Mouse (Mus musculus) cerebellum, adult 9-10 months (tissue): ENCODE measurements around the gene Acap3.

Source experiments
- DNase-seq: peaks from one replicate; pipeline ENCODE4 v3.0.0; 2022

Gene Acap3

DNA sequence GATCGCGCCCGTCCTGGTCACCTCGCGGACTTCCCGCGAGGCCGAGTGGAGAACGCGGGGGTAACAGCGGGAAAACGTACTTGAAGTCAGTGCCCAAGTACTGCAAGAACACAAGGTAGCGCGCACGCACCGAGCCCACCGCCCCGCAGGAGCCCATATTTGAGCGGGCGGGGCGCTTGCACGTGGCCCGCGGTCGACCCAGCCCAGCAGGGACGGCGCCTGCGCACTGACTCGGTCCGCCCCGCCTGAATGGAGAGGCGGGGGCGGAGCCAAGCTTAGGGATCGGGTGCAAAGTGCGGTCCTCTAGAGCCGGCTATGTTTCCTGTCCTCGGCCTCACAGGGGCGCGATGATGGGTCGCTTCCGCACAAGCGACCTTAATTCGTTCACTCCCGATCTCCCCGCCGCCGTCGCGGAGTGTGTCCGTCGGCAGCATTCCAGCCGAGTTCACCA is at the start of gene Acap3, which contains the start of gene Pusl1:
TSS of gene Acap3 (plus strand) at position 272 of the 451 bp plus-strand sequence.
TSS of gene Pusl1 (minus strand) at position 231 of the 451 bp plus-strand sequence.
- DNase-seq, result peak; percentile 96

DNA sequence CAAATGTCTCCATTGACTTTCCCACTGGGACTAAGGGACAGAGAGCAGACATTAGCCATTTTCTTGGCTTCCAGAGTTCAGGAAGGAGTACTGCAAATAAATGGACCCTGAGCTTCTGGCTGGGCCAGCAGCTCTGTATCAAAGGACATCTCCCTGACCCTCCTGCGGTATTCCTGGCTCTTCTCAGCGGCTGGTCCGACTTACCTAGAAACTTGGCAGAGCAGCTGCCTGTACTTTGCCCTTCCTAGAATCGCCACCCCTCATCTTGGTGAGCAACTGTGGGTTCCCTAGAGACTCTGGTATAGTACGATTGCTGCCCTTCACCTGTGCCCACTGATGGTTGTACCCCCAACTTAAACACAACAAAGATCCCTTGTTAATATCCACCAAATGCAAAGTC is 48.4 kb upstream of the Acap3 start:
- no peak for DNase-seq

DNA sequence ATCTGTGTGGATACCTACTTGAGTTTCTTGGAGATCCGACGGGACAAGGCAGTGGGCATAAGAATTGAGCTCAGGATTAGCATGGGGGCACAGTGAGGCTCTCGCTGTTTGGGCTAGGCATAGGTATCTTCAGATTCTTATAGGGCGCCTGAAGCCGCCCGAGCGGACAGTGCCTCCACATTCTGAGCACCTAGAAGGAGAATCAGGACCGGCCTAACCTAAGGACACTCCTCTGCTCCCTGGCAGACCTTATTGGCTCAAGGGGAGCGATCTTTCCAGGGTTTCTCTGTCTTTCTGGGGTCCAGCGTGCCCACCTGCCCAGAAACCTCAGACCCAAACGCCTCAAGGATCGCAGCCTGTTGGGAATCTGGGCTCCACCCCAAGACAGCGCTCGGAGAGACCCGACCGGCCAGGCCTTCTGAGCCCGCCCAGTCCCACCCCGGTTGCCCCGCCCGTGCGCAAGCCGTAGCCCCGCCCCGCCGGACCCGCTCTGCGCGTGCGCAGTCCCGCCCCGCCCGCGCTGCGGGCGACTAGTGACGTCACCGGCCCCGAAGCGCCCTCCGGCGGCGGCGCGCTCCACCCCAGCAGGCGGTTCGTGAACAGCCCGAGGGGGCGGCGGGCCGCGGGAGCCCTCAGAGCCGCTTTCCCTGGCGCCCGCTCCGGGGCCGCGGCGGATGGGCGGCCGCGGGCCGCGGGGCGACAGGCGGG is 44.6 kb upstream of the Acap3 start, which contains the start of gene Dvl1:
TSS of gene Dvl1 (plus strand) at position 532 of the 708 bp plus-strand sequence.
- peak; percentile 91 for DNase-seq

DNA sequence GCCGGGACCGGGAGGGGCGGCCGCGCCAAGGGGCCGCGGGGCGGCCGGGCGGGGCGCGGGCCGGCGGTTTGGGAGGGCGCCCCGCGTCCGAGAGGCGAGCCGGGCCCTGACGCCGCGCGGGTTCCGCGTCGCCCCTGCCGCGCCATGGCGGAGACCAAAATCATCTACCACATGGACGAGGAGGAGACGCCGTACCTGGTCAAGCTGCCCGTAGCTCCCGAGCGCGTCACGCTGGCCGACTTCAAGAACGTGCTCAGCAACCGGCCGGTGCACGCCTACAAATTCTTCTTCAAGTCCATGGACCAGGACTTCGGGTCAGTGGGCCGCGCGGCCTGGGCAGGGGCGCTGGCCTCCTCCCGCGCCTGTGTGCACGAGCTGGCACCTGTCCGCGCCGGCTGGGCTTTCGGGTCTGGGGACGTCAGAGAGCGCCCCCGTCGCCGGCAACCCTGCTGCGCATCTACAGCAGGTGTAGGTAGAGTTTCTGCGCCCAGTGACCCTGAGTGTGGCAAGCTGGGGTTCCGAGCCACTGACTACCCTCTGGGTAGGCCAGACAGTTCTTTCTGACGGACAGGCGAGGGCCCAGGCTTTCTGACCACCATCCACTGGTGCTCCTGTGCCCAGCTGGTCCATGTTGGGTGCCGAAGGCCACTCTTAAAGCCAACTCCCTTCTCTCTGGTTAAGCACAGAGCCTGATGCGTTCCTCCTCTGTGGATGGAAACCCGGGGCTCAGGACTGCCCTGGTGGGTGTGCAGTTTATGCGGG is 43.9 kb upstream of the Acap3 start:
- DNase-seq, result peak; percentile 69

GRCm38 (mm10) chr4:155848434-155849095 is 43.1 kb upstream of the Acap3 start:
- no peak for DNase-seq

DNA sequence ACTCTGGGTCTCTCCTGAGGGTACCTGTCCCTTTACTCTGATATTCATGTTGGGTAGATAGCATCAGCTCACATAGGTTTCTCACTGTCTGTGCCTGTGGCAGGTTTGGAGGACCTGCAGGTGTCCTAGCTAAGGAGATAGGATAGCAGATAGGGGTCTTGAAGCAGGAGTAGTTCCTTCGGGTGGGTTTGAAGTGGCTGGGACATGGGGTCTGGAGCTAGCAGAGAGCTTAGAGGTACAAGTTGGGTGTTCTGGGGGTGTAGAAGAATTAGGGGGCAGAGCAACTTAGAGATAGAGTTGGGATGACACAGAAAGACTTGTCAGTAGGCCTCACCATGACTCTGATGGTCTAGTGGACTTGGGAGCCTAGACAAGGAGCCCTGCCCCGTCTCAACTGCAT is 42.2 kb upstream of the Acap3 start:
- no peak for DNase-seq

GRCm38 (mm10) chr4:155849792-155850451 is 41.7 kb upstream of the Acap3 start:
- no peak for DNase-seq

- DNase-seq, result no peak
Observed at GRCm38 (mm10) chr4:155851368-155851767, 40.3 kb upstream of the Acap3 start.

- peak; percentile 76 for DNase-seq
Observed at GRCm38 (mm10) chr4:155851951-155852411, 39.6 kb upstream of the Acap3 start.

DNA sequence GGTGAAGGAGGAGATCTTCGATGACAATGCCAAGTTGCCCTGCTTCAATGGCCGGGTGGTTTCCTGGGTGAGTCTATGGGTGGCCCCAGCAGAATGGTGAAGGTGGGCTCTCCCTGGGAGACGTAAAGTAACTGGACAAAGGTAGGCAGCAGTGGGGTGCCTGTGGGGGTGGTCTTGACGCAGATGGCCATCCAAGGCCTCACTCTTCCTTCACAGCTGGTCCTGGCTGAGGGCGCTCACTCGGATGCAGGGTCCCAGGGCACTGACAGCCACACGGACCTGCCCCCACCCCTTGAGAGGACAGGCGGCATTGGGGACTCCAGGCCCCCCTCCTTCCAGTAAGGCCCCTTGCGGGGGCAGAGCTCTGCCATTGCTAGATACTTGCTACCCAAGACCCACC is 38.2 kb upstream of the Acap3 start:
- no peak for DNase-seq

DNA sequence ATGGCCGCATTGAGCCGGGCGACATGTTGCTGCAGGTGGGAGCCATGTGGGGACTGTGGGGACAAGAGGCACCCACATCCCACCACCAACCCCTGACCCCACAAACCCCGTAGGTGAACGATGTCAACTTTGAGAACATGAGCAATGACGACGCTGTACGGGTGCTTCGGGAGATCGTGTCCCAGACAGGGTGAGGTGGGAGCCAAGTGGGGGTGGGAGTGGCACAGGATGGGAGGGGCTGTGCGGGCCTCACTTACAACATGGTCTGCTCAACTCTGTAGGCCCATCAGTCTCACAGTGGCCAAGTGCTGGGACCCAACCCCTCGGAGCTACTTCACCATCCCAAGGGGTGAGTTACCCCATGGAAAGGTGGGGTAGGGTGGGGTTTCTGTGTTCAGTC is 36.6 kb upstream of the Acap3 start:
- no peak for DNase-seq

DNA sequence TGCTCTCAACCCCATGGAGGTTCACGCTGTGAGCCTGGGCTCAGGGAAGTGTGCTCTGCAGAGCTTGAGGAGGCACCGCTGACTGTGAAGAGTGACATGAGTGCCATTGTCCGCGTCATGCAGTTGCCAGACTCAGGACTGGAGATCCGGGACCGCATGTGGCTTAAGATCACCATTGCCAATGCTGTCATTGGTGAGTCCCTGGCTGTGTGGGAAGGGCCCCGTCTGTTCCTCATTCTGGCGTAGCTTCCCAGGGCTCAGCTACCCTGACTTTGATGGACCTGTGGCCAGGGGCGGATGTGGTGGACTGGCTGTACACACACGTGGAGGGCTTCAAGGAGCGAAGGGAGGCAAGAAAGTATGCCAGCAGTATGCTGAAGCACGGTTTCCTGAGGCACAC is 35.6 kb upstream of the Acap3 start:
- DNase-seq, result no peak

GRCm38 (mm10) chr4:155856881-155857280 is 34.7 kb upstream of the Acap3 start:
- no peak for DNase-seq

GRCm38 (mm10) chr4:155859318-155859717 is 32.3 kb upstream of the Acap3 start:
- peak; percentile 9 for DNase-seq

DNA sequence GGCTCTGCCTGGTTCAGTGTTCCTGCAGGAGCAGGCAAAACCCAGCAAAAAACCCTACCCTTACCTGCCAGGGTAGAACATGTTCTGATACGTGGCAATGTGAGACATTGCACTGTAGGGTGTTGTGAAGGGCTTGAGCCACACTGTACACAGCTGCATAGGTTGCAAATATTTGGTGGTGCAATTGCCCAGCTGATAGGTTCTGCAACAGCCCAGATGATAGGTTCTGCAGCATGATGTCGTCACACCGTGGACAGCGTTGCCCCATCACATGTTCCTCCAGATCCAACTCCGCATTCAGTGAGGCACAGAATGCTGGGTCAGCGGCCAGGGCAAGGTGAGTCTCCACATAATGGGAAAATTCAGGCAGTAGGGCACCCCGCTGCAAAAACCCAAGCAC is 29.8 kb upstream of the Acap3 start:
- DNase-seq, result no peak

GRCm38 (mm10) chr4:155863001-155863400 is 28.6 kb upstream of the Acap3 start, which contains the start of gene Tas1r3:
Tas1r3 (minus strand) TSS chr4:155863362.
- peak; percentile 21 for DNase-seq

DNA sequence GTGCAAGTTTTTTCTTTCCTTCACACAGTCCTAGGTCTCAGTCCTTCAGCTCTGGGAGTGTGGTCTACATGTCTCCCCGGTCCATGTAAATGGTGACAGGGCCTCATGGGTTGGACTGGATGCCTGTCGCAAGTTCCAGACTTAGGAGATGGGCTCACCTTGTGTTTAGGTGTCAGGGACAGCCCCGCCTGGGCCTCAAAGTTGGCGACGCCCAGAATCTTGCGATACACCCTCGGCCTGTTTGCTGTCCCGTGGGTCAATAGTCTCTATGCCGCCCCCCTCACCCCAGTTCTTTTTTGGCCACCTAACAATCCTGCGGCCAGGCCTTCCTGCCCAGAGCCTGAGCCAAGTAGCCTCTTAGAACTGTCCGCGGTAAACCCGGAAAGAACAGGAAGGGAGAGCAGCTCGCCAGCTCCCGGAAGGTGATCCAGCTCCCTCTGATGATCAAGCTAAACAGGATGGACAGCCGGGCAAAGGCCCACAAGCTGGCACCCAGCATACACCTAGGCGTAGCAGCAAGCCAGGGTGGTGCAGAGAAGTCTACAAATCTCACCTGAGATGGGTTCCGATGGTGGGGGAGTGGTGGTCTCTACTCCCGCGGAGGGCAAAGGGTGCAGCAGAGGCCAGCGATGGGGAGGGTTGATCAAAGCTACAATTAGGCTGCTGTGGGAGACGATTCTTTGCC is 22.9 kb upstream of the Acap3 start:
- DNase-seq, result no peak

DNA sequence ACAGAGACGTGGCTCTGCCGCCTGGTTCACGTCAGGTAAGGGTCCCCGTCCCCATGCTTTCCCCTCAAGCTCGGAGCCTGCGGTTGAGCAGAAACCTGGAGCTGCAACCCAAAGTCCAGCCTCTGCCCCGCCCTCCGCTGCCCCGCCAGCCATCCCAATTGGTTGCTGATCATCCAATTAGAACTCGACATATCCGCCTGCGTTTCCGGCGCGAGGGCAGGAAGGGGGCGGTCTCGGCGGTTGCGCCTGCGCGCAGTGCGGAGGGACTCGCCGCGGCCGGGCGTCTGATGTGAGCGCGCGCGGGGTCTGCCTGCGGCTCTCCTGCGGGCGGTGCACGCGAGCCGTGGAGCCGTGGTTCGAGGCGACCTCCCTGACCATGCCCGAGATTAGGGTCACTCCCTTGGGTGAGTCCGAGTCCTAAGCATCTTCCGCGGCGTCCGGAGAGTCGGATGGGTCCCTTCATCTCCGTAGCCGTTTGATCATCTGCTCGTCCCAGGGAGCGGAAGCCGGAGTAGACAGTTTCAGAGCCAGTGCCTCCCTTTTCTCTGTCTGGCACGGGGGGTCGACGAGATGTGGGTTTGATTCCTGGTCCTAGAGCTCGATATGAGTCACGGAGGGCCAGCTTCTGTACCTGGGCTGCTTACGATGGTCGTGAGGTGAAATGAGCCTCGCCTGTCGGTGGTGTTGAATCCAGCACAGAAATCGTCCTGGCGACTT is 22.1 kb upstream of the Acap3 start, which contains the start of the genes Cptp and Ints11:
TSS of gene Cptp (minus strand) at position 124 of the 717 bp plus-strand sequence.
TSS of gene Ints11 (plus strand) at position 230 of the 717 bp plus-strand sequence.
- peak; percentile 96 for DNase-seq

GRCm38 (mm10) chr4:155871404-155871803 is 20.2 kb upstream of the Acap3 start:
- DNase-seq, result no peak

DNA sequence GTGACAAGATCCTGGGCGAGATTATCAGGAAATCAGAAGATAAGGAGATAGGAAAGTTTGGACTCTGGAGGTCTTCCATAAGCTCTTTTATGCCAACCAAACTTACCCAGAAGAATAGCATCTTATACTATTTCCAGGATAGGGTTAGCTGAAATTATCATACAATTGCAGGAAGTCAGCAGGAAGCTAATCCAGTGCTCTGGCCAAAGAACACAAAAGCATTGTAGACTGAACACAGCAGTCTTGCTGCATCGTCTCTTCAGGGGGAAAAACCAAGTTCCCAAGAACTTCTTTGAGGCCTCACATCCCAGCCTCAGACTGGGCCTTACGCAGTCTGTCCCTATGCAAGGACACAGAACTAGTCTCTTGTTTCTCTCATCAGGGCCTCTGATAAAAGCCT is 8.0 kb upstream of the Acap3 start:
- DNase-seq, result no peak

GRCm38 (mm10) chr4:155886330-155886729 is 5.3 kb upstream of the Acap3 start:
- no peak for DNase-seq
